Mouse (Mus musculus) fat pad, adult 2 months (tissue): ENCODE data around the gene Omt2b.
"Not testable (repeated sequence)": the region's sequence is repeated elsewhere in the genome, so short reads cannot be mapped to it uniquely, and the experiment has no call there.

Experiments used
- DNase-seq: peaks from one replicate; pipeline ENCODE4 v3.0.0-alpha.2; 2011; ENCODE audit warnings: low read depth, low spot score; ENCODE audit errors: extremely low read depth

Gene Omt2b

DNA sequence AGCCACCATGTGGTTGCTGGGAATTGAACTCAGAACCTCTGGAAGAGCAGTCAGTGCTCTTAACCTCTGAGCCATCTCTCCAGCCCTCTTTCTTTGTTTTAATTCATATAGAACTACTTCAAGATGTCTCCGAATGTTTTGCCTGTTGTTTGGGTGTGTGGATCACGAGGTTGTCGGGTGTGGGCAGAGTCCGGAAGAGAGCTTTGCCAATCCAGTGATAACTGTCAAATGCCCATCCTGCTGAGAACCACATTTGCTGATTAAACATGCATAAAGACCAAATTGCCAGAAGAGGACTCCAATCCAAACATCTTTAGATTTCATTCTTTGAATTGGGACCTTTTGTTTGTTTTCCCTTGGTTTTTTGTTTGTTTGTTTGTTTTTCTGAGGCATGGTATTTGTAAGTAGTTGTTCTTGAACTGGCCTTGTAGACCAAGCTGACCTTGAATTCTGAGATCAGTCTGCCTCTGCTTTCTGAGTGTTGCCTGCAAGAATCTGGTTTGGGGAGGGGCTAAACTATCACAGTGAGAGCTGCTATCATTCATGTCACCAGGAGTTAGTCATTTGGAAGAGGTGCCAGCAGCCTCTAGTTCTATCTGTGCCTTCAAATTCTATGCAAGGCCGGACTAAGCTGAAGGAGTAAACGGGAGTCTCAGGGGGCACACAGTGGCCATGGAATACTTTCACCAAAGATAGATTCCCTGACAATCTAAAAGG lies 24.3 kb downstream of the Omt2b start:
- DNase-seq = no peak

DNA sequence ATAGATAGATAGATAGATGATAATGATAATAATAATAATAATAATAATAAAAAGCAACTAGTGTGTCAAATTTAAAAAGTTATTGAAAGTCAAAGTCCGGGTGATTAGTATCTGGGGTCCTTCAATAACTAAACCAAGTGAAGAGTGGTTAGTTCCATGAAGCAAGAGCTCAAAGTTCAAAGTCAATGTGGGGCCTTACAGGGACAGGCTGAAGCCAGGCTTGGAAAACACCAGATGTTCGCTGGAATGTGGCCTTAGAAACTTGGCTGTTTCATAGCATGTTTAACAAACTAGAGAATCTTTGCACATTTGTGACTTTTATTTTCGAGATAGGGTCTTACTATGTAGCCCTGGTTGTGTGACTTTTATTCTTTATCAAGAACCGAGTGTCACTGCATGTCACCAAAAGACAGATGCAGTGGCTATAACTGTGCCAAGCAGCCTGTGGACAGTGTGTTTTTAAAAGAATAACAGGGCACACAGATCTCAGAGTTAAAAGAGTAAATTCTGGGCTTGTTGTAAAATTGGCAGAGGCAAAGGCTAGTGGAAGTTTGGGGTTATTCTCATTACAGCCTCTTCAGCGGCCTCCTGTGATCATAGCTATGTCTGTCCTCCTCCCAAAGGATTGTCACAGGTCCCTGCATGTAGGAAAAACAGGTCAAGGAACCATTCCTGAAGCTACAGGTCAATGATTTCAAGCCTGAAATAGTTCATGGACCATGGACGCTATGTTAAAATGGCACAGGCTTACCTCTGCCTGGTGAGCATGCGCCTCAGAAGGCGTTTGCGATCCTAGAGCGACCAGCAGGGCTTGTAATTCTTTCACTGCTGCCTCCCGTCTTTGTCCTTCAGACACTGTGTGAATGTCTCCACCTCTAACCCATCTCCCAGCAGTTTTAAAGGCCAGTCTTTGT lies 27.5 kb downstream of the Omt2b start:
- DNase-seq = no peak

DNA sequence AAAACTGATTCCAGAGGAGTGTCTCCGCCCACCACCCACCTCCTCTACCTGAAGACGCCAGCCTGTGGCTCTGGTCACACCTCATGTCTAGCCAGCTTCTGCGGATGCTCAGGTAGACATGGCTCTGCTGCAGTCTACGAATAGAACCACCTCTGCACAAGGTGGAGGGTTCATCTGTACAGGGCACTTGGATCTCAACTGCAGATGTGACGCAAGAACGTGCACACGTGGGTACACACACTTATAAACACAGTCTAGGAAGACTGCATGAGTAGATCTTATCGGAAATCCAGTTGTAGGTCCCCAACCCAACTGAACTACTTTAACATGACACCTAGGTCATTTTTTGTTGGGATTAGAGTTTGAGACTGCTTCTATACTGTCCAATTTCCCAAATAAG lies 28.2 kb downstream of the Omt2b start, which contains the start of gene Gsta2:
Gsta2 (minus strand) TSS at position 178 of the 400 bp plus-strand sequence.
- DNase-seq = no peak

DNA sequence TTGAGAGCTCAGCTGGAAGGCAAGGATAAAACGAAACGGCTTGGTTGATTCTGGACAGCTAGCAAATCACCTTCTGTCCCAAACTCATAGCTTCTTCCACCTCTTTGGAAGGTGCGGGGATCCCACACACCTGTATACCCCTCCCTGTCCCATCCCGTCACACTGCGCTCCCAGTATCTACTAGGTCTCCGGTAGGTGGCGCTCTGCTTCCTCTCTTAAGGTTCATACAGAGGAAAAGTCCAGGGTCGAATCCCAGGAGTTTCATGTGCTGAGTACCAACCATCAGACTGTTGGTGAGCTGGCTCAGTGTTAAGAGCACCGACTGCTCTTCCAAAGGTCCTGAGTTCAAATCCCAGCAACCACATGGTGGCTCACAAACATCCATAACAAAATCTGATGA lies 30.7 kb downstream of the Omt2b start:
- no peak for DNase-seq

GRCm38 (mm10) chr9:78359750-78360483 lies 32.5 kb downstream of the Omt2b start:
- DNase-seq = no peak

- DNase-seq = no peak
Observed at GRCm38 (mm10) chr9:78360484-78360872, 33.1 kb downstream of the Omt2b start.

DNA sequence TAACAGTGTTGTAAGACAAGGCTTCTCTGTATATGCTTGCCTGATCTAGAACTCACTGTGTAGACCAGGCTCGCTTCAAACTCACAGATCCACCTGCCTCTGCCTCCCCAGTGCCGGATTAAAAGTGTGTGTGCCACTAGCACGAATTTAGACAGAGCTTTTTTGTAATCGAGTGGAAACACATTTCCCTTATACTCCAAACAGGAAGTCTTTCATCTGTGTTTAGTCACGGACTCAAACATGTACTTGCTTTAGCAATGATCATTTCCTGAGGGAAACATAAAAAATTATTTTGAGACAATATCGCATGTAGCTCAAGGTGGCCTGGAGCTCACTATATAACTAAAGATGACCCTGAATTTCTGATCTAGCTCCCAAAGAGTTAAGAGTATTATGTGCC lies 36.0 kb downstream of the Omt2b start:
- no peak for DNase-seq

DNA sequence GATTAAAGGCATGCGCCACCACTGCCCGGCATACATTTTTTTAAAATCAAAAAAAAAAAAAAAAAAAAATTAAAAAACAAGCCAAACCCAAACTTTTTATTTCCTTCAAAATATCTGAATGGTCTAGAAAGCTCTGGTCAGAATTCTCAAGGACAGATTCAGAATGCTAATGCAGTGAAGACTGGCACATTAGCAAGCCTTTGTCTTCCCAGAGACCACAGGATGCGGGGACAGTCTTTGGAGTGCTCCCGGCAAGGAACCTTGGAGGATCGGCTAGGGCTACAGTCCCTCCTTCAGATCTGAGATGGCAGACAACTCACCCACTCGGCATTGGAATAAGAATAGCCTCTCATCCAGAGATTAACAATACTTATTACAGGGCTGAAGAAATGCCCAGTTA lies 37.3 kb downstream of the Omt2b start:
- no peak for DNase-seq

GRCm38 (mm10) chr9:78365850-78366544 lies 38.6 kb downstream of the Omt2b start:
- no peak for DNase-seq

DNA sequence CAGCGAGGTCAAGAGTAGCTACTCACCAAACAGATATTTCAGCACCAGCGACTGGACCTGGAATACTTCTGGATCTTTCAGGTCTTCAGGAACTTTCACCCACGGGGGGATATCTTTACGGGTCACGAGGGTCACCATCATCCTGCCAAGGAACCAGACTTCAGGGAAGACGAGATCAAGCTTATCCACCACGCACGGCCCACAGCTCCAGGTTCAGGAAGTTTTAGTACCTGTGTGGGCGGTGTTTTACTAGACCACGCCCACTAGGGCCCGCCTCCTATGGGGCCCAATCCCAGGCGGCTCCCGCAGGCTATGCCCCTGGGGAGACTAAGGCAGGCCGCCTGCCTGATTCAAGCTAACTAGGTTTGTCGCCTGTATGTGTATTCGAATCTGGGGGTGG lies 40.6 kb downstream of the Omt2b start, which contains the start of gene Dppa5a:
Dppa5a (minus strand) TSS at position 219 of the 400 bp plus-strand sequence.
- not testable (repeated sequence) for DNase-seq

GRCm38 (mm10) chr9:78368671-78369293 lies 41.4 kb downstream of the Omt2b start:
- DNase-seq = no peak

- no peak for DNase-seq
Observed at GRCm38 (mm10) chr9:78369349-78369748, 42.0 kb downstream of the Omt2b start.

DNA sequence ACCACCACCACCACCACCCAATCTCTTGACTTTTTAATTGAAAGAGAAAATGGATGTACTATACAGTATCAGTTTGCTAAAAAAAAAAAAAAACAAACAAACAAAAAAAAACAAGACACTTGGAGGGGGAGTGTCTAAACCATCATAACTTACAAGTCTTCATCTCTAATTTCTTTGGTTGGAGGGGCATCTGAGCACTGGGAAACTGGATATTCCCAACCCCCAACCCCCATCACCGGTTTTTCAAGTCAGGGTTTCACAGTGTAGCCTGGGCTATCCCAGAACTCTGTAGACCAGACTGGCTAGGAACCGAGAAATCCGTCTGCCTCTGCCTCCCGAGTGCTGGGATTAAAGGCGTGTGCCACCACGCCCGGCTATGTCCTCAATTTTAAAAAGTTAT lies 42.4 kb downstream of the Omt2b start:
- no peak for DNase-seq

DNA sequence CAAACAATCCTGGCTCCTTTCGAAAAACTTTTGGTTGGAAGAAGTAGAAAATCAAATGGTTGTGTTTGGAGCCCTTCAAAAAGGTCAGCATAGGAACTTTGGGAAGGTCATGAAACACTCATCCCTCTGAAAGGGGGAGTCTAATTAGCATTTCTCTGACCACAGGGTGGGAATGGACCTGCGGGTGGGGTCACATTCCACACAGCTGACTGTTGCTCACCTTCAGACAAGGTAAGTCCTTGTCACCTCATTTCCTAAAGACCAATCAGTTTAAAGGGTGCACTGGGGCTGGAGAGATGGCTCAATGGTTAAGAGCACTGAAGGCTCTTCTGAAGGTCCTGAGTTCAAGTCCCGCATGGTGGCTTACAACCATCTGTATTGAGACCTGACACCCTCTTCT lies 44.1 kb downstream of the Omt2b start:
- DNase-seq = no peak

- DNase-seq = no peak
Observed at GRCm38 (mm10) chr9:78372827-78373504, 45.6 kb downstream of the Omt2b start.

GRCm38 (mm10) chr9:78374397-78374796 lies 47.0 kb downstream of the Omt2b start:
- DNase-seq = no peak

- DNase-seq = no peak
Observed at GRCm38 (mm10) chr9:78374885-78375389, 47.5 kb downstream of the Omt2b start.

DNA sequence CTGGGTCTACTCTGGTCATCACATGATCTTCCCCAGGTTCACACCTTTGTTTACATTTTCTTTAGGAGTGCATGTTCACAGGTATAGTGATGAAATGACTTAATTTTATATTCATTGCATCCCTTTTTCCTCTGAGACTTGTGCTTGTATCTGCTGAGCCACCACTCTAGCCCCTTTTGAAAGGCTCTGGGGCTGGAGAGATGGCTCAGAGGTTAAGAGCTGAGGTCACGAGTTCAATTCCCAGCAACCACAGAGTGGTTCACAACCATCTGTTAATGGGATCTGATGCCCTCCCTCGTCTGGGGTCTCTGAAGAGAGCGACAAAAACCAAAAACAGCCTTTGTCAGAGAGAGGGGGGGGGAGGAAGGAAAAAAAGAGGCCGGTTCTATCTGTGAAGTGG lies 48.1 kb downstream of the Omt2b start:
- DNase-seq = no peak

- DNase-seq = no peak
Observed at GRCm38 (mm10) chr9:78377546-78377945, 50.2 kb downstream of the Omt2b start.
